Mouse (Mus musculus): ENCODE data around the gene Sprr2a1. TPM values are rescaled to one million over a fixed set of nuclear protein-coding genes. Genes with fewer than 3 reads are reported as not detected.
"Not testable (repeated sequence)": the region's sequence is repeated elsewhere in the genome, so short reads cannot be mapped to it uniquely, and the experiment has no call there.

The Sprr2a1 gene
- total RNA-seq (2021) = not detected
- not detected in 2 replicates for polyA plus RNA-seq (2012; rRNA removed)
- long read RNA-seq = 0 reads

- DNase-seq = not testable (repeated sequence)
Measured at GRCm38 (mm10) chr3:92215569-92215968, at the start of gene Sprr2a1, which contains the start of gene Sprr2a2. Sprr2a1 (plus strand) TSS chr3:92215799. Sprr2a2 (plus strand) TSS chr3:92215920.

- no peak for DNase-seq
Measured at GRCm38 (mm10) chr3:92169847-92170246, 45.8 kb upstream of the Sprr2a1 start.

- no peak for DNase-seq
Measured at GRCm38 (mm10) chr3:92176880-92177279, 38.7 kb upstream of the Sprr2a1 start.

- DNase-seq = no peak
Measured at GRCm38 (mm10) chr3:92195512-92196200, 19.9 kb upstream of the Sprr2a1 start.

GRCm38 (mm10) chr3:92211133-92211925 is 4.3 kb upstream of the Sprr2a1 start:
- not testable (repeated sequence) for DNase-seq

- DNase-seq = not testable (repeated sequence)
Measured at GRCm38 (mm10) chr3:92212059-92212458, 3.5 kb upstream of the Sprr2a1 start.

- DNase-seq = not testable (repeated sequence)
Measured at GRCm38 (mm10) chr3:92213651-92214050, 1.9 kb upstream of the Sprr2a1 start.

GRCm38 (mm10) chr3:92219031-92219430 is 3.4 kb downstream of the Sprr2a1 start:
- not testable (repeated sequence) for DNase-seq

- DNase-seq = not testable (repeated sequence)
Measured at GRCm38 (mm10) chr3:92223708-92224107, 8.1 kb downstream of the Sprr2a1 start.

GRCm38 (mm10) chr3:92227410-92227809 is 11.8 kb downstream of the Sprr2a1 start:
- peak; percentile 0 for DNase-seq

- DNase-seq = not testable (repeated sequence)
Measured at GRCm38 (mm10) chr3:92236463-92237189, 21.0 kb downstream of the Sprr2a1 start.

- DNase-seq = not testable (repeated sequence)
Measured at GRCm38 (mm10) chr3:92238736-92239135, 23.1 kb downstream of the Sprr2a1 start.

GRCm38 (mm10) chr3:92239197-92239596 is 23.6 kb downstream of the Sprr2a1 start:
- not testable (repeated sequence) for DNase-seq

GRCm38 (mm10) chr3:92244833-92245232 is 29.2 kb downstream of the Sprr2a1 start:
- not testable (repeated sequence) for DNase-seq

- not testable (repeated sequence) for DNase-seq
Measured at GRCm38 (mm10) chr3:92246245-92246644, 30.6 kb downstream of the Sprr2a1 start.

- not testable (repeated sequence) for DNase-seq
Measured at GRCm38 (mm10) chr3:92248494-92248893, 32.9 kb downstream of the Sprr2a1 start.

- DNase-seq = not testable (repeated sequence)
Measured at GRCm38 (mm10) chr3:92250450-92250849, 34.9 kb downstream of the Sprr2a1 start.

- not testable (repeated sequence) for DNase-seq
Measured at GRCm38 (mm10) chr3:92253860-92254259, 38.3 kb downstream of the Sprr2a1 start.

- DNase-seq = not testable (repeated sequence)
Measured at GRCm38 (mm10) chr3:92258526-92258925, 42.9 kb downstream of the Sprr2a1 start.

GRCm38 (mm10) chr3:92263462-92263861 is 47.9 kb downstream of the Sprr2a1 start:
- DNase-seq = not testable (repeated sequence)

Measured in adrenal gland, adult 2 months (tissue).